Mouse (Mus musculus): Measurements from ENCODE around the gene Serpinb1b.
"Not testable (repeated sequence)": the region's sequence is repeated elsewhere in the genome, so short reads cannot be mapped to it uniquely, and the experiment has no call there.

DNA sequence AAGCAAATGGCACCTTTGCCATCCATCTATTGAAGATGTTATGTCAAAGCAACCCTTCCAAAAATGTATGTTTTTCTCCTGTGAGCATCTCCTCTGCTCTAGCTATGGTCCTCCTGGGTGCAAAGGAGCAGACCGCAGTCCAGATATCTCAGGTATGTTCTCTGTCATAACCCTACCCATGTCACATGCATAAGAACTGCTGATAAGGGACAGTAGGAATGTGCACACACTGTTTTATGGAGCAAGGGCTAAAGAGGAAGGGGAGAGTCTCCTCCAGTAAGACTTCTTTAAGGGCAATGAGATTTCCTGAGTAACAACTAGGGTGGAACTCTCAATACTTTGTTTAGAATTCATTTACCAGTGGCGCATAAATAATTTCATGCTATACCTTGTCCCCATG, 48.9 kb upstream of the Serpinb1b start:
- not testable (repeated sequence) for TF ChIP-seq POLR2A (IDR thresholded peaks at IDR 0.05; ENCODE audit: borderline replicate concordance, extremely low read depth, low read depth, low read length); CTCF (IDR thresholded peaks at IDR 0.05; ENCODE audit: insufficient read depth, low read length)
